Mouse (Mus musculus): Measurements from ENCODE around the gene Cbarp. TPM values are rescaled to one million over a fixed set of nuclear protein-coding genes. Genes with fewer than 3 reads are reported as not detected.

Gene Cbarp
- polyA plus RNA-seq, 1 experiment from 2014 or later = 11.1 TPM

DNA sequence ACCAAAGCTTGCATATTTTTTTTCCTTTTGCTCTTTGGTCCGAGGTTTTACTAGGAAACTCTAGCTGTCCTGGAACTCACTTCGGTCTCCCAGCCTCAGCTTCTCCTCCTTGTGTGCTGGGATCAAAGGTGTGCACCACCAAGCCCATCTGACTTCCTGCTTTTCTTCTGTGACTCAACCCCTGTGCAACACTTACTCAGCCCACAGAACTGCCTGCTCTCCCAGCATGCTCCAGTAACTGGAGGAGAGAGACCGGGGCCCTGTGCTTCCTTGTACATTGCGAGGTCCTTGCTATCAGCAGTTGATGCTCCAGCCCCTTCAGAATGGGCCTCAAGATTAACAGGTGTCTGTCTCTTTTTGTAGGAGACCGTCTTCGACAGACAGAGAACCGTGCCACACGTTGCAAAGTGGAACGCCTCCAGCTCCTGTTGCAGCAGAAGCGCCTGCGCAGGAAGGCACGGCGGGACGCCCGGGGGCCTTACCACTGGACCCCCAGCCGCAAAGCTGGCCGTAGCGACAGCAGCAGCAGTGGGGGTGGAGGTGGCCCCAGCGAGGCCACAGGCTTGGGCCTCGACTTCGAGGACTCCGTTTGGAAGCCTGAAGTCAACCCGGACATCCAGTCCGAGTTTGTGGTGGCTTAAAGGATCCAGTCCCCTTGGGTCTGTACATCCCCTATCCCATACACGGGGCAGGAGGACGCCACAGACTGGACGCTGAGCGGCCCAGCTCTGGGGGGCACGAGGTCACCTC, 15.5 kb upstream of the Cbarp start:
- H3K4me3 ChIP-seq (ENCODE audit: low read depth, low read length) = 0 out of 2 replicates have a peak overlapping the region, but pooled peaks have one; percentile 10
- no peak overlapping the region for H3K4me2 ChIP-seq (ENCODE audit: low read depth)
- no peaks in the 10 kb centered on the region for H3K27me3 ChIP-seq (ENCODE audit: control insufficient read depth, insufficient read depth, low read length)
- ATAC-seq (ENCODE audit: insufficient read depth, low FRiP score, low TSS enrichment) = no peak
- peaks cover 55% of the 10 kb centered on the region for H3K36me3 ChIP-seq (ENCODE audit: control insufficient read depth, insufficient read depth, low read length)
- H3K27ac ChIP-seq (ENCODE audit: low read depth, low read length) = peak overlapping the region; percentile 30; the same call in 1 of the 2 replicates
- WGBS = 90% methylated on average over 29 of the region's 29 CpGs
- H3K4me1 ChIP-seq (ENCODE audit: control insufficient read depth, insufficient read depth, low read length) = peaks cover 64% of the 10 kb centered on the region
- H3K9ac ChIP-seq (ENCODE audit: low read length) = no peak overlapping the region
- no peaks in the 10 kb centered on the region for H3K9me3 ChIP-seq (ENCODE audit: control insufficient read depth, low read length)
- DNase-seq (ENCODE audit: low spot score) = no peak

DNA sequence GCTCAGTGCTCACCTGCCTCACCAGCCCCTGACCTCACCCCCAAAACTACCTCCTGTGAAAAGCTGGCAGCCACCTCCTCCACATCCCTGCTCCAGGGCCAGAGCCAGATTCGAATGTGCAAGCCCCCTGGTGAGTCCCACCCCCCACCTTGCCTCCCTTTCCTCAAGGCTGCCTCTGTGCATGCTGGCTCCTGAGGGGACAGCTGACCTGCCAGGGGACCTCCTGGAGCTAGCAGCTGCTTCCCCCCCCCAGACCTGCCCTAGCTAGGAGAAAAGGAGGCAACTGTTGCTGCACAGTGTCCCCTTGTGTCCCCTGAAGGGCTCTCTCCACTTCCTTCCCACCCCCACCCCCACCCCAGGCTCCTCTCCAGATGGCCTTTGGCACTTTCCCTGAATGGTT, 14.6 kb upstream of the Cbarp start:
- no peaks in the 10 kb centered on the region for H3K27me3 ChIP-seq (ENCODE audit: control insufficient read depth, insufficient read depth, low read length)
- no peak for ATAC-seq (ENCODE audit: insufficient read depth, low FRiP score, low TSS enrichment)
- 74% methylated on average over 1 of the region's 1 CpGs for WGBS
- peaks cover 55% of the 10 kb centered on the region for H3K36me3 ChIP-seq (ENCODE audit: control insufficient read depth, insufficient read depth, low read length)
- H3K9ac ChIP-seq (ENCODE audit: low read length) = no peak overlapping the region
- H3K4me3 ChIP-seq (ENCODE audit: low read depth, low read length) = no peak overlapping the region
- no peaks in the 10 kb centered on the region for H3K9me3 ChIP-seq (ENCODE audit: control insufficient read depth, low read length)
- no peak overlapping the region for H3K27ac ChIP-seq (ENCODE audit: low read depth, low read length)
- peaks cover 57% of the 10 kb centered on the region for H3K4me1 ChIP-seq (ENCODE audit: control insufficient read depth, insufficient read depth, low read length)
- H3K4me2 ChIP-seq (ENCODE audit: low read depth) = no peak overlapping the region
- no peak for DNase-seq (ENCODE audit: low spot score)

DNA sequence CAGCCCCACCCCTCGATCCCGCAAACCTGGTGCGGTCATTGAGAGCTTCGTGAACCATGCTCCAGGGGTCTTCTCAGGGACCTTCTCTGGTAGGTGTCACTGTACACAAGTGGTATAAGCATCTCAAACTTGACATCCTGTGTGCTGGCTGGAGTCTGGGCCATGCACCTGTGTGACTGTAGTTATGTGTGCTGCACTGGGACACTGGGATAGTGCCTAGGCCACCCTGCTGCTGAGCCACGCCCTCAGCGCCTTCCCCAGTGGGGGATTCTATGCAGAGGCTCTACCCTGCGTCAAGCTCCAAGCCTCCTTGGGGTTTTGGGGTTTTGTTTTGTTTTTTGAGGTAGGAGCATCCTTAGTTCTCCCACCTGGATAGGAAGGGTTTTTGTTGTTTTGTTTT, 13.7 kb upstream of the Cbarp start:
- Histone ChIP-seq H3K4me1 (ENCODE audit: control insufficient read depth, insufficient read depth, low read length) (peaks cover 57% of the 10 kb centered on the region), H3K27ac (ENCODE audit: low read depth, low read length) (0 out of 2 replicates have a peak overlapping the region, but pooled peaks have one; percentile 20), H3K36me3 (ENCODE audit: control insufficient read depth, insufficient read depth, low read length) (peaks cover 55% of the 10 kb centered on the region), H3K9me3 (ENCODE audit: control insufficient read depth, low read length) (no peaks in the 10 kb centered on the region), H3K4me3 (ENCODE audit: low read depth, low read length) (no peak overlapping the region; the same call in 1 of the 2 replicates), H3K4me2 (ENCODE audit: low read depth) (no peak overlapping the region), H3K27me3 (ENCODE audit: control insufficient read depth, insufficient read depth, low read length) (no peaks in the 10 kb centered on the region), H3K9ac (ENCODE audit: low read length) (no peak overlapping the region; the same call in 1 of the 2 replicates)
- DNase-seq (ENCODE audit: low spot score) (no peak), ATAC-seq (ENCODE audit: insufficient read depth, low FRiP score, low TSS enrichment) (no peak)
- WGBS = 85% methylated on average over 7 of the region's 7 CpGs

DNA sequence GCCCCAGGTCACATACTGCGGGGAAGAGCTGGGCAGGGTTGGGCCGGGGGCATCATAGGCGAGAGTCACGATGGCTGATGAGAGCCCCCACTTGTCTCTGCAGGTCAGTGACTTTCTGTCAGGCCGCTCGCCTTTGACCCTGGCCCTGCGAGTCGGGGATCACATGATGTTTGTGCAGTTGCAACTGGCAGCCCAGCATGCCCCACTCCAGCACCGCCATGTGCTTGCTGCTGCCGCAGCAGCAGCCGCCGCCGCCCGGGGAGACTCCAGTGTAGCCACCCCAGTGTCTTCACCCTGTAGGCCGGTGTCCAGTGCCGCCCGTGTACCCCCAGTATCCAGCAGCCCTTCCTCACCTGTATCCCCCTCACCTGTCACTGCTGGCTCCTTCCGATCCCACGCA, 13.1 kb upstream of the Cbarp start:
- Histone ChIP-seq H3K27me3 (ENCODE audit: control insufficient read depth, insufficient read depth, low read length) (no peaks in the 10 kb centered on the region), H3K27ac (ENCODE audit: low read depth, low read length) (no peak overlapping the region), H3K4me2 (ENCODE audit: low read depth) (no peak overlapping the region), H3K9me3 (ENCODE audit: control insufficient read depth, low read length) (no peaks in the 10 kb centered on the region), H3K4me1 (ENCODE audit: control insufficient read depth, insufficient read depth, low read length) (peaks cover 51% of the 10 kb centered on the region), H3K36me3 (ENCODE audit: control insufficient read depth, insufficient read depth, low read length) (peaks cover 55% of the 10 kb centered on the region), H3K4me3 (ENCODE audit: low read depth, low read length) (peak overlapping the region; percentile 100; the same call in 1 of the 2 replicates), H3K9ac (ENCODE audit: low read length) (peak overlapping the region; percentile 18; the same call in 1 of the 2 replicates)
- WGBS = 87% methylated on average over 19 of the region's 19 CpGs
- no peak for DNase-seq (ENCODE audit: low spot score)
- no peak for ATAC-seq (ENCODE audit: insufficient read depth, low FRiP score, low TSS enrichment)

DNA sequence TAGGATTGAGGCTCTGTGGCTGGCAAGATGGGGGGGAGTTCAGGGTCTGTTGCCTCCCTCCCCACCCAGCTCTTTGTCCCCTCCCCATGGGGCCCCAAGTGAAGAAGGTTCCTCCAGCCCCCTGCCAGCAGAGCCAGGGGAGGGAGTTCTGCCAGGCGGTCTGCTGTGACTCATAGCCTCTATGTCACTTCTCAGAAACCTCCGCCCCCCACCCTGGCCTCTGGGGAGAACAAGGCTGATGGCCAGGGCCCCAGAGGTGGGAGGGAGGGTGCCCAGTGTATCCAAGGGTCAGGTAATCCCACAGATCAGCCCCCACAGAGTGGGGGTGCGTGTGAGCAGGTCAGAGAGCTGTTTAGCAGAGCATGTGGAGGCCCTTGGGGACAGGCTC, 12.2 kb upstream of the Cbarp start:
- no peak for DNase-seq (ENCODE audit: low spot score)
- no peak for ATAC-seq (ENCODE audit: insufficient read depth, low FRiP score, low TSS enrichment)
- H3K9me3 ChIP-seq (ENCODE audit: control insufficient read depth, low read length) = no peaks in the 10 kb centered on the region
- peak overlapping the region; percentile 98 for H3K4me2 ChIP-seq (ENCODE audit: low read depth)
- H3K27me3 ChIP-seq (ENCODE audit: control insufficient read depth, insufficient read depth, low read length) = no peaks in the 10 kb centered on the region
- peaks cover 55% of the 10 kb centered on the region for H3K36me3 ChIP-seq (ENCODE audit: control insufficient read depth, insufficient read depth, low read length)
- H3K4me1 ChIP-seq (ENCODE audit: control insufficient read depth, insufficient read depth, low read length) = peaks cover 46% of the 10 kb centered on the region
- peak overlapping the region; percentile 100 for H3K9ac ChIP-seq (ENCODE audit: low read length)
- WGBS = 61% methylated on average over 3 of the region's 3 CpGs
- peak overlapping the region; percentile 100 for H3K4me3 ChIP-seq (ENCODE audit: low read depth, low read length)
- H3K27ac ChIP-seq (ENCODE audit: low read depth, low read length) = peak overlapping the region; percentile 98

DNA sequence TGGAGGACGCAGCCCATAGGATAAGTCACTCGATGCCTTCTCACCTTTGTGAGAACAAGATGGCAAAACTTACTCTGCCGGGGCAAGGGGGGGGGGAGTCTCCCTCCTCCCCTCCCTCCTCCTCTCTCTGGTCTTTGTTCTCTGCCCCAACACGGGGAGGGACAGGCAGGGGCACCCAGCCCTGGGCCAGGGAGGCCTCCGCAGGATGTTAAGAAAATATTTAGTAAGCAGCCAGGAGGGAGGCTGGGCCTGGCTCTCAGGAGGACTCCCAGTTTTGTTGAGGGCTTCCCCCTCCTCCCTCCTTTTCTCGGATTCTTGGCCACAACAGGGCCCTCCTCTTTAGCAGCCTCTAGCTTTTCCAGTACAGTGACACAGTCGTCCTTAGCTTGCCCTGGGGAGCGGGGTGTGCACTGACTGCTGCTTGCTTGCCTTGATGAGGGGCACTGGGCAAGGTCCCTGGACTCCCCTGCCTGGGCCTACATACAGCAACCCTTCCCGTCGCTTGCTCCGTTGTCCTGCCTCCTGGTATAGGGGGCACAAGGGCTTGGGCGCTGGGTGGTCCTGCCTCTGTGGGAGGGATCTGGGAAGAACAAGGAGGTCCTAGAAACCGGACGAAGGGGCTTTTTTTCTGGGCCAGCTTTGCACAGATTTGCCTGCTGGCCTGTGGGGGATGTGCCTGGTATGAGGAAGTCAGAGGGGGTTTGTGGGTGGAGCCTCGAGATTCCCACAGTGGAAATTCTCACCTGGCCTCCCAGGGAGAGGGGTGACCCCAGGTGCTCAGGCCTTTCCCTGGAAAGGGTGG, 11.6 kb upstream of the Cbarp start:
- WGBS = 9% methylated on average over 15 of the region's 15 CpGs
- ATAC-seq (ENCODE audit: insufficient read depth, low FRiP score, low TSS enrichment) (no peak), DNase-seq (ENCODE audit: low spot score) (peak; percentile 55)
- Histone ChIP-seq H3K27me3 (ENCODE audit: control insufficient read depth, insufficient read depth, low read length) (no peaks in the 10 kb centered on the region), H3K4me3 (ENCODE audit: low read depth, low read length) (peak overlapping the region; percentile 100), H3K4me2 (ENCODE audit: low read depth) (peak overlapping the region; percentile 98), H3K4me1 (ENCODE audit: control insufficient read depth, insufficient read depth, low read length) (peaks cover 44% of the 10 kb centered on the region), H3K27ac (ENCODE audit: low read depth, low read length) (peak overlapping the region; percentile 98), H3K9me3 (ENCODE audit: control insufficient read depth, low read length) (no peaks in the 10 kb centered on the region), H3K36me3 (ENCODE audit: control insufficient read depth, insufficient read depth, low read length) (peaks cover 52% of the 10 kb centered on the region), H3K9ac (ENCODE audit: low read length) (peak overlapping the region; percentile 100)

DNA sequence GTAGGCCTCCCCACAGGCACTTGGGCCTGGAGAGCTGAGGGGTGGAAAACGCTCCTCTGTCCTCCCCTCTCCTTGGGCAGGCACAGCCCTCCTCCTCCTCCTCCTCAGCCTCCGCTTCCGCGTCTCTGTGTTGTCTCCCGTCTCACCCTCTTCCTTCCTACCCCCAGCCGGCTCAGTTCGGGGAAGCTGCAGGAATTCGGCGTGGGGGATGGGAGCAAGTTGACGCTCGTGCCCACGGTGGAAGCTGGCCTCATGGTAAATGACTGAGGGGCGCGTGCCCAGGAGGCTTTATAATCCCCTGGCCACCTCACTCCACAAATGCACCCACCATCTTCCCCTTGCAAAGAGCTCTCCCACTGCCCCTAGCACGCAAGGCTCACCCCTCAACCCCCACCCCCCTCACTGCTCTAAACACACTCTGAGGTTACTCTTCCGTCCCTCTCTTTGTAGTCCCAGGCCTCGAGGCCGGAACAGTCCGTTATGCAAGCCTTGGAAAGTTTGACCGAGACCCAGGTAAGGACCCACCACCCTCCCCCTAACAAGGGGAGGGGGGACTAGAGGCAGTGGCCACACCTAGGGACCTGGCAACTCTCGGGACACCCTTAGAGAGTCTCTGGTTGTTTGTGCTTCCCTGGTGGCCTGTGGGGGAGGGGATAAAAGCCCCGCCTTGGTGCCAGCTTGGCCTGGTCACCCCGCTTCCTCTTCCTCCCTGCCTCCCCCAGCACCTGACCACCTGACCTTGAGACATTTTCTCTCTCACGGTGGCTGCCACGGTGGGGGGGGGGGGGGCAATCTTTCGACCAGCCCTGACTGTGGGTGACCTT, 10.8 kb upstream of the Cbarp start:
- peak; percentile 63 for DNase-seq (ENCODE audit: low spot score)
- H3K27ac ChIP-seq (ENCODE audit: low read depth, low read length) = peak overlapping the region; percentile 98
- peaks cover 44% of the 10 kb centered on the region for H3K36me3 ChIP-seq (ENCODE audit: control insufficient read depth, insufficient read depth, low read length)
- peak overlapping the region; percentile 98 for H3K4me2 ChIP-seq (ENCODE audit: low read depth)
- WGBS = 0% methylated on average over 22 of the region's 26 CpGs
- peak overlapping the region; percentile 100 for H3K4me3 ChIP-seq (ENCODE audit: low read depth, low read length)
- peak overlapping the region; percentile 100 for H3K9ac ChIP-seq (ENCODE audit: low read length)
- H3K4me1 ChIP-seq (ENCODE audit: control insufficient read depth, insufficient read depth, low read length) = peaks cover 40% of the 10 kb centered on the region
- ATAC-seq (ENCODE audit: insufficient read depth, low FRiP score, low TSS enrichment) = no peak
- H3K27me3 ChIP-seq (ENCODE audit: control insufficient read depth, insufficient read depth, low read length) = no peaks in the 10 kb centered on the region
- no peaks in the 10 kb centered on the region for H3K9me3 ChIP-seq (ENCODE audit: control insufficient read depth, low read length)
